Mouse (Mus musculus): ENCODE results near the gene Uvrag. TPM values are rescaled to one million over a fixed set of nuclear protein-coding genes. Genes with fewer than 3 reads are reported as not detected.

Uvrag gene
- polyA plus RNA-seq, 1 experiment from 2014 or later, result 14.5 TPM

DNA sequence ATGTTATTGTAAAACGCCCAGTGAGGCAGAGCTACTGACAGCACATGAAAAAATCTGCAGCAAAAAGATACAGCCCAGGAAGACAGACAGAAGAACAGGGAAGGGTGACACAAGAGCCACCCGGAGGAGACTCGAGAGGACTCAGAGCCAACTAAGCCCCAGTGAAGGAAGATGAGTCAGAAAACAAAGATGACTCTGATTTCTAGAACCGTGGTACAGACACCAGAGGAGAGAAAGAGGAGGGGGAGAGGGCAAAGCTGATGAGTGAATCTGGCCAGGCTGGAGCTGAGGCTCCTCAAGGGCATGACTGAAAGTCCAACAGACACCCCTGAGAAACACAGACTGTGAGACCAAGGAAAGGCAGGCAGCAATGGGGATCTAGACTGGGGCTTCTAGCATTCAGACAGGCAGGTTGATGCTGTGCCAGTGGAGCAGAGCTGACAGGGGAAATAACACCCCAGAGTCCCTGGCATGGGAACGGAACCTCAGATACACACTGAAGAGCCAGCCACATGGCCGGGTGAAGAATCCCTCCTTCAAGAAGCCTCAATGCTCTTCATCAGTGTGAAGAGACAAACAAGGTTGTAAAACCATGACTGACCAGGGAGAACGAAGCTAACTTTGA, 79.8 kb downstream of the Uvrag start:
- H3K36me3 ChIP-seq (ENCODE audit: control insufficient read depth, insufficient read depth, low read length), result 0 out of 2 replicates have a peak, but pooled peaks cover 2% of the 10 kb centered on the region
- no peak for ATAC-seq (replicated peaks; ENCODE audit: low FRiP score)
- no peaks in the 10 kb centered on the region for H3K27me3 ChIP-seq (replicated peaks; ENCODE audit: control insufficient read depth, insufficient read depth, low read length)
- no peak overlapping the region for H3K4me3 ChIP-seq (ENCODE audit: low read depth, low read length)
- H3K4me1 ChIP-seq (replicated peaks; ENCODE audit: control insufficient read depth, insufficient read depth, low read length), result peaks cover under 1% of the 10 kb centered on the region; the same call in 1 of the 2 replicates
- H3K4me2 ChIP-seq, result no peak overlapping the region
- H3K9me3 ChIP-seq (ENCODE audit: control insufficient read depth, low read length), result no peaks in the 10 kb centered on the region
- H3K27ac ChIP-seq (ENCODE audit: low read depth, low read length), result no peak overlapping the region
- WGBS, result 79% methylated on average over 7 of the region's 7 CpGs
- DNase-seq (ENCODE audit: low spot score), result no peak
- no peak overlapping the region for H3K9ac ChIP-seq (ENCODE audit: low read depth, low read length)

DNA sequence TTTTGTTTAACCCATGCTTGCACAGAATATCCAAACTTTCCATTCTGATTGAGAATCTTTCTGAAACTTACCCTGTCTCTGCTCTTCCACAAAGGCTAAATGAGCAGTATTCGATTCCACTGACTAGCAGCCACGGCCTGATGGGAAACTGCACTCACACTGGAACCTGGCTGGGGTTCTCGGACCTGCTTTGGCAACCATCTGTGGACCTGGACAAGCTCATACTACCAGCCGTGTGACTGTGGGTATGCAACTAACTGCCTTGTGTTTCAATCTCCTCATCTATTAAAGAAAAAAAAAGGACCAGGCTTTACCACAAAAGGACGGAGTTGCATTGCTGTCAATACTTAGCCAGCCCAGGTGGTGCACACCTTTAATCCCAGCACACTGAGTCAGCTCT, 80.5 kb downstream of the Uvrag start:
- H3K27me3 ChIP-seq (replicated peaks; ENCODE audit: control insufficient read depth, insufficient read depth, low read length), result no peaks in the 10 kb centered on the region
- no peak overlapping the region for H3K27ac ChIP-seq (ENCODE audit: low read depth, low read length)
- no peaks in the 10 kb centered on the region for H3K9me3 ChIP-seq (ENCODE audit: control insufficient read depth, low read length)
- no peak overlapping the region for H3K4me2 ChIP-seq
- DNase-seq (ENCODE audit: low spot score), result no peak
- H3K4me3 ChIP-seq (ENCODE audit: low read depth, low read length), result no peak overlapping the region
- 90% methylated on average over 5 of the region's 5 CpGs for WGBS
- ATAC-seq (replicated peaks; ENCODE audit: low FRiP score), result no peak
- no peak overlapping the region for H3K9ac ChIP-seq (ENCODE audit: low read depth, low read length)
- no peaks in the 10 kb centered on the region for H3K4me1 ChIP-seq (replicated peaks; ENCODE audit: control insufficient read depth, insufficient read depth, low read length)
- 0 out of 2 replicates have a peak, but pooled peaks cover 2% of the 10 kb centered on the region for H3K36me3 ChIP-seq (ENCODE audit: control insufficient read depth, insufficient read depth, low read length)

DNA sequence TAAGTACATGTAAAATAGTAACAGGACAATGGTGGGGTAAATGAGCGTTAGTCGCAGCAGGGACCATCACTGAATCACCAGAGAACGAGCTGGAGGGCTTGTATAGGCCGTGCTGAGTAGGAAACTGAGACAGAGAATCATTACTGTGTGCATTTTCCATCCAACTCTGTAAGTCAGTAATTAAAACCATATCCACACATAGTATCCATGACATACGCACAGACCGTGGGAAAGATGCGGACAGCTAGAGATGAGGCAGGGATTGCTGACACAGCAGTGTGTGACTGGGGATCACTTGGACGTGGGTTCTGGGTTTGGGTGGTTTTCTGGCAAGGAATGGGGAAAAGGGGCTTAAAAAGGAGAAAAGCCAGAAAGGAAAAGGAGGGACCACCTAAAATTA, 81.0 kb downstream of the Uvrag start:
- no peak for ATAC-seq (replicated peaks; ENCODE audit: low FRiP score)
- H3K27ac ChIP-seq (ENCODE audit: low read depth, low read length), result no peak overlapping the region
- H3K9ac ChIP-seq (ENCODE audit: low read depth, low read length), result no peak overlapping the region
- DNase-seq (ENCODE audit: low spot score), result no peak
- no peaks in the 10 kb centered on the region for H3K27me3 ChIP-seq (replicated peaks; ENCODE audit: control insufficient read depth, insufficient read depth, low read length)
- WGBS, result 90% methylated on average over 8 of the region's 8 CpGs
- H3K4me3 ChIP-seq (ENCODE audit: low read depth, low read length), result no peak overlapping the region
- no peaks in the 10 kb centered on the region for H3K4me1 ChIP-seq (replicated peaks; ENCODE audit: control insufficient read depth, insufficient read depth, low read length)
- no peak overlapping the region for H3K4me2 ChIP-seq
- no peaks in the 10 kb centered on the region for H3K9me3 ChIP-seq (ENCODE audit: control insufficient read depth, low read length)
- H3K36me3 ChIP-seq (ENCODE audit: control insufficient read depth, insufficient read depth, low read length), result no peaks in the 10 kb centered on the region

DNA sequence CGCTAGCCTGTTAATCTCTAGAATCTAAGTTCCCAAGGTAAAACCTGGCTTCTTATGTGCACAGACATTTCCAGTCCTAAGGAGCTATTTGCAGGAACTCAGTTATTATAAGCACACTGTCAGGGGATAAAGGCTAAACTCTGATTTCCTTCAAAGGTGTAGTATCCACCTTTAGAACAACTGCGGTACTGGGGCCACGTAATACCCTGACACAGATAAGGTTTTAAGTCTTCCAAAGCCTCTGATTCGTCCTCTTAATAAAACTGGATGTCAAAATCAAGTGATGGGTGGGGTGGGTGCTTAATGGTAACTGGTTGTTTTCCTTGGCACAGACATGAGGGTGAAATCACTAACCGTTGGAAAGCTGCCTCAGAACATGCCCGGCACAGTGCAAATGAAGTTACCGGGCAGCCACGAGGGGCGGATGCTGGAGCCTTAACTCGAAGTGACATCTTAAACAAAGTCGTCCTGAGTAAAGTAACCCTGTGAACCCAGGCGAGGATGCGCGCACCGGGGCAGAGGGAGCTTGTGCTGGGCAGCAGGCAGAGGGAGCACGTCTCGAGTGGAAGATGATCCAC, 83.8 kb downstream of the Uvrag start:
- Histone ChIP-seq H3K9ac (ENCODE audit: low read depth, low read length) (no peak overlapping the region), H3K4me3 (ENCODE audit: low read depth, low read length) (no peak overlapping the region), H3K4me1 (replicated peaks; ENCODE audit: control insufficient read depth, insufficient read depth, low read length) (no peaks in the 10 kb centered on the region), H3K9me3 (ENCODE audit: control insufficient read depth, low read length) (no peaks in the 10 kb centered on the region), H3K27ac (ENCODE audit: low read depth, low read length) (no peak overlapping the region), H3K27me3 (replicated peaks; ENCODE audit: control insufficient read depth, insufficient read depth, low read length) (no peaks in the 10 kb centered on the region), H3K4me2 (no peak overlapping the region), H3K36me3 (ENCODE audit: control insufficient read depth, insufficient read depth, low read length) (peaks cover 4% of the 10 kb centered on the region; the same call in 1 of the 2 replicates)
- ATAC-seq (replicated peaks; ENCODE audit: low FRiP score) (no peak), DNase-seq (ENCODE audit: low spot score) (no peak)
- 89% methylated on average over 17 of the region's 17 CpGs for WGBS

DNA sequence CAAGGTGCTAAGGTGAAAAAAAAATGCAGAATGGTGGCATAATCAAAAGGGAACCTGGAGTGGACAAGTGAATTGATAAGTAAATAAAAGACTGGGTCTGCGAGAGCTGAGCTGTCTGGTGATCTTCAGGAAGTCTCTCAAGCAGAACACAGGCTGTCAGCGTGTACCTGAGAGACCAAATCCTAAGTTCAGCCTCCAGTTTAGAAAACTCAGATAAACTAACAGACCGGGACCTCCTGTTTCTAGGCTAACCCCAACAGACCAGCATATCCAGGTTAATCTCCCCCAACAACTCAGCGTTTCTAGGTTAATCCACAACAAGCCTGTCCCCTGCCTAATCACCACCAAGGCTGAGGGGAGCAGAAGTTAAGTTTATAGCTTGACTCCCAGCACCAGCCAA, 87.3 kb downstream of the Uvrag start:
- no peak overlapping the region for H3K4me2 ChIP-seq
- peaks cover 8% of the 10 kb centered on the region; the same call in 1 of the 2 replicates for H3K36me3 ChIP-seq (ENCODE audit: control insufficient read depth, insufficient read depth, low read length)
- H3K4me1 ChIP-seq (replicated peaks; ENCODE audit: control insufficient read depth, insufficient read depth, low read length), result no peaks in the 10 kb centered on the region
- H3K4me3 ChIP-seq (ENCODE audit: low read depth, low read length), result no peak overlapping the region
- DNase-seq (ENCODE audit: low spot score) (no peak), ATAC-seq (replicated peaks; ENCODE audit: low FRiP score) (no peak)
- no peak overlapping the region for H3K27ac ChIP-seq (ENCODE audit: low read depth, low read length)
- WGBS, result 83% methylated on average over 4 of the region's 4 CpGs
- H3K9ac ChIP-seq (ENCODE audit: low read depth, low read length), result no peak overlapping the region
- no peaks in the 10 kb centered on the region for H3K9me3 ChIP-seq (ENCODE audit: control insufficient read depth, low read length)
- no peaks in the 10 kb centered on the region for H3K27me3 ChIP-seq (replicated peaks; ENCODE audit: control insufficient read depth, insufficient read depth, low read length)

DNA sequence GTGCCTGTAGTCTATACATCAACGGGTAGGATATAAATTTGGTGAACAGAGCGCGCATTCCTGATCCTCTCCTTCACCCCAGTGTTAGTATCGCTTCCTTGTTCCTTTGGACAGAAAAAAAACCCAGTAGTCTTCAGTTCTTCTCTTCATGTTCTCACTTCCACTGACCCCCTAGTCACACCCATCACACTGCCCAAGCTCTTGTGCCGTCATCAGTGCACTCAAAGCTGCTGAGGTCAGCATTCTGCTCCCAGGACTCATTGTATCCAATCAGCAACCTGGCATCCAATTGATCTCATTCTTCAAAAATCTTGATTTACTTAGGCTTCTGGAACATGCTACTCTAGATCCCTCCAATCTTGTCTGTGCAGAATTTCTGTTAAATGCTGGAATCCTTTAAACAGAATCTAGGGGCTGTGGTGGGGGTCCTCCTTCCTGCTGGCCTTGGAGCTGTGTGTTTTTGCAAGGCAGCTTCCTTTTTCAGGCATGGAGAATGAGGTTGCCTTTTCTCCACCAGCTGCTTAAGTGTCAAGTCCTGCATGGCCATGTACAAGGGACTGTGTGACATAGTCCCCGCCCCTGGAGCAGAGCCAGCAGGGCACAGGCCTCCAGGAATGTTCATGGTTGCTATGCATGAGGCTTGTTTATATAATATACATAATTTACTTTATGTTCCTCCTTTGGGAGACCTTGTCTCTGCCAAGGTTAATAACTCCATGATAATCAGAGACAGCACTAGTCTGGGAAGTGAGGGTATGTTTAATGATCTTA, 88.3 kb downstream of the Uvrag start:
- H3K36me3 ChIP-seq (ENCODE audit: control insufficient read depth, insufficient read depth, low read length), result peaks cover 9% of the 10 kb centered on the region; the same call in 1 of the 2 replicates
- no peak overlapping the region for H3K9ac ChIP-seq (ENCODE audit: low read depth, low read length)
- no peaks in the 10 kb centered on the region for H3K9me3 ChIP-seq (ENCODE audit: control insufficient read depth, low read length)
- no peak overlapping the region for H3K27ac ChIP-seq (ENCODE audit: low read depth, low read length)
- no peak for DNase-seq (ENCODE audit: low spot score)
- no peak for ATAC-seq (replicated peaks; ENCODE audit: low FRiP score)
- H3K4me3 ChIP-seq (ENCODE audit: low read depth, low read length), result no peak overlapping the region
- 88% methylated on average over 6 of the region's 6 CpGs for WGBS
- no peak overlapping the region for H3K4me2 ChIP-seq
- H3K27me3 ChIP-seq (replicated peaks; ENCODE audit: control insufficient read depth, insufficient read depth, low read length), result no peaks in the 10 kb centered on the region
- no peaks in the 10 kb centered on the region for H3K4me1 ChIP-seq (replicated peaks; ENCODE audit: control insufficient read depth, insufficient read depth, low read length)

DNA sequence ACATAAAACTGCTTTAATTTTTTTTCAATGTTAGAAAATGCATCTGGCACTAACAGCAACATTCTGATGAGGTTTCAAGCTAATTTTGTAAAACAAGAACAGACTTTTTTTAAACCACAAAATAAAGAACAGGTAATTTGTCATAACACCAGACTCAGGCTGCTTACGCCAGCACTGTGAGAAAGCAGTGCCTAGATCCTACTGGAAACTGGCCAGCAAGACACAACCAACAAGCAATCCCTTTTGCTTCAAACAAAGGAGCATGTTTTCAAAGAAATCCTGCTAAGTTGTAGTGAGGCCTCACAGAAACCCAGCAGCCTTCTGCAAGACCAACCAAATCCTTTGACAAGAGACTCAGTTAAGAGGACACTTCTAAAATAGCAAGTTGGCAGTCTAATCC, 90.1 kb downstream of the Uvrag start:
- Histone ChIP-seq H3K36me3 (ENCODE audit: control insufficient read depth, insufficient read depth, low read length) (peaks cover 9% of the 10 kb centered on the region; the same call in 1 of the 2 replicates), H3K9ac (ENCODE audit: low read depth, low read length) (no peak overlapping the region), H3K4me2 (no peak overlapping the region), H3K4me1 (replicated peaks; ENCODE audit: control insufficient read depth, insufficient read depth, low read length) (no peaks in the 10 kb centered on the region), H3K9me3 (ENCODE audit: control insufficient read depth, low read length) (no peaks in the 10 kb centered on the region), H3K4me3 (ENCODE audit: low read depth, low read length) (no peak overlapping the region), H3K27me3 (replicated peaks; ENCODE audit: control insufficient read depth, insufficient read depth, low read length) (no peaks in the 10 kb centered on the region), H3K27ac (ENCODE audit: low read depth, low read length) (no peak overlapping the region)
- no peak for DNase-seq (ENCODE audit: low spot score)
- 85% methylated on average over 1 of the region's 1 CpGs for WGBS
- no peak for ATAC-seq (replicated peaks; ENCODE audit: low FRiP score)

DNA sequence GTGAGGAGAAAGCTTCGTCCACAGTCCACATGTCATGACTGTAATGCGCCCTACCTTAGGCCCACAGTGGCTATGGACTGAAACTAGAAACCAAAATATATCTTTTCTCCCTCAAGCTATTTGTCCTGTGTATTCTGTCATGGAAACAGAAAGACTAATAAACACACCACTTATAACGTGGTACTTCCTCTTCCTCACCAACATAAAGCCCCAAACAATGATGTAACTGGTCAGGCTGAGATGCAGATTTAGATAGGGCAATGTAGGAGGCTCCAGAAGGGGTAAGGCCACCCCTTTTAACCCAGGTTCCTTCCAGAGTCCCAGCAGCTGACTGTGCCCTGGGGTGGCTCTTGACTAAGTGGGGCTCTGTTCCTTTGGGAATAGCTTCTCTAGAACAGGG, 91.0 kb downstream of the Uvrag start:
- H3K9me3 ChIP-seq (ENCODE audit: control insufficient read depth, low read length), result no peaks in the 10 kb centered on the region
- H3K27me3 ChIP-seq (replicated peaks; ENCODE audit: control insufficient read depth, insufficient read depth, low read length), result no peaks in the 10 kb centered on the region
- 75% methylated on average over 3 of the region's 3 CpGs for WGBS
- no peak for ATAC-seq (replicated peaks; ENCODE audit: low FRiP score)
- no peak for DNase-seq (ENCODE audit: low spot score)
- no peak overlapping the region for H3K27ac ChIP-seq (ENCODE audit: low read depth, low read length)
- no peak overlapping the region for H3K4me2 ChIP-seq
- H3K4me3 ChIP-seq (ENCODE audit: low read depth, low read length), result no peak overlapping the region
- H3K4me1 ChIP-seq (replicated peaks; ENCODE audit: control insufficient read depth, insufficient read depth, low read length), result no peaks in the 10 kb centered on the region
- peaks cover 9% of the 10 kb centered on the region; the same call in 1 of the 2 replicates for H3K36me3 ChIP-seq (ENCODE audit: control insufficient read depth, insufficient read depth, low read length)
- no peak overlapping the region for H3K9ac ChIP-seq (ENCODE audit: low read depth, low read length)
